Mouse (Mus musculus) heart, embryonic 11.5 days (tissue): ENCODE data around the gene Rreb1. TPM values are rescaled to one million over a fixed set of nuclear protein-coding genes. Genes with fewer than 3 reads are reported as not detected.

ENCODE experiments used
- ATAC-seq: fragments of 200-750 bp; cut with Nextera tagmentation; replicated peaks from 2 replicates; pipeline ENCODE4 v1.8.0; 2017; ENCODE audit warnings: moderate library complexity; ENCODE audit not compliant: insufficient number of reproducible peaks, low FRiP score, low TSS enrichment
- H3K27ac ChIP-seq: fragments of 300-500 bp; sonication (generic); 2 replicates; pipeline ENCODE4 v1.5.1; 2014; ENCODE audit warnings: mild to moderate bottlenecking, low read depth, low read length
- H3K27me3 ChIP-seq: fragments of 300-500 bp; sonication (generic); 2 replicates; pipeline ENCODE4 v1.6.1; 2014; ENCODE audit warnings: mild to moderate bottlenecking, low read length, mixed read lengths; ENCODE audit not compliant: control insufficient read depth, insufficient read depth
- H3K36me3 ChIP-seq: fragments of 300-500 bp; sonication (generic); 2 replicates; pipeline ENCODE4 v1.6.1; 2014; ENCODE audit warnings: mild to moderate bottlenecking, low read length, moderate library complexity, mixed read lengths; ENCODE audit not compliant: control insufficient read depth, insufficient read depth
- H3K4me1 ChIP-seq: fragments of 300-500 bp; sonication (generic); 2 replicates; pipeline ENCODE4 v1.6.1; 2014; ENCODE audit warnings: low read length; ENCODE audit not compliant: control insufficient read depth, insufficient read depth
- H3K4me2 ChIP-seq: fragments of 300-500 bp; sonication (generic); 2 replicates; pipeline ENCODE4 v1.6.1; 2014; ENCODE audit warnings: mild to moderate bottlenecking, moderate library complexity
- H3K4me3 ChIP-seq: fragments of 300-500 bp; sonication (generic); 2 replicates; pipeline ENCODE4 v1.5.1; 2014; ENCODE audit warnings: low read depth, low read length
- H3K9ac ChIP-seq: fragments of 300-500 bp; sonication (generic); 2 replicates; pipeline ENCODE4 v1.6.1; 2014; ENCODE audit warnings: mild to moderate bottlenecking, low read depth, low read length, moderate library complexity
- H3K9me3 ChIP-seq: fragments of 300-500 bp; sonication (generic); replicated peaks from 2 replicates; pipeline ENCODE4 v1.6.1; 2016; ENCODE audit warnings: low read length; ENCODE audit not compliant: control insufficient read depth
- WGBS: fragments of 180-500 bp; shearing (Covaris S2); extraction: QIAGEN DNeasy Blood & Tissue Kit; methylation state at CpG from one replicate; pipeline ENCODE4 v1.1.7; 2014; ENCODE audit not compliant: insufficient replicate concordance; 5-methylcytosine and 5-hydroxymethylcytosine counted together
- polyA plus RNA-seq: library from polyadenylated mRNA; unstranded; fragments of >200 nt; fragmentation: Nextera tagmentation; extraction: Ambion mirVana; gene quantifications from 2 replicates; pipeline ENCODE4 v1.2.1, GENCODE M21; 2014

Rreb1 gene
- polyA plus RNA-seq, 1 experiment from 2014 or later, result 16.6 TPM

DNA sequence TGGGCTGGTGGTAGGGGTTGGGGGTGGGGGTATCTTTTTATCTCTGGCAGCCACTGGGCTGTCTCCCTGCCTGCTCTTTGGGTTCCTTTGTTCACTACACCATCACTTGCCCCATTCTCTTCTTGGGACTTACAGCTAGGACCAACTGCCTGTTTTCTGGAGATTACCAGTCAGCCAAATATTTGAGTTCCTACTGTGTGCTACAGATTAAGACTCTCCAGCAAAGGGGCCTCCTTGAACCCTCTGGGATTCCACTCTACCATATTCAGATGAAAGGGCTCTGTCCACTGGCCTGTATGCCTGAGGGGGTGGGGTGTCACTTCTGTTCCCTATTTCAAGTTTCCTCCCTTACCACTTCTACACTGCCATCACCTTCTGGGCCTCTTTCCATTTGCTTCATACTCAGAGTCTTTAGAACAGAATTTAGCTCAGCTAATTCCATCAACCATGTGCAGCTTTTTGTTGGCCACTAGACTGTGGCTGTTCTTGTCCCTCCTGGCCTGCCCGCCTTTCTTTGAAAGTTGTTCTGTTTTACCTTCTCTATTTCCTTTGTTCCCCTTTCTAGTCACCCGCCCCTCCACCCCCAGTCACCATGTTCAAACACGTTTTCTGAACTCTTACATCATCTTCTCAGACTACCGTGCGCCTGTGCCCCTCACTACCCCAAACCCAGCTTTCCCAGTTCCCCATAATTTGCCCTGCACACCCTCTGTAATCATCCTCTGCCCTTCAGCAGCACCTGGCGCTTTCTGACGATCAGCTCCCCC, 95.1 kb downstream of the Rreb1 start:
- Histone ChIP-seq H3K4me2 (no peak overlapping the region), H3K9me3 (no peaks in the 10 kb centered on the region), H3K27me3 (no peaks in the 10 kb centered on the region), H3K4me3 (no peak overlapping the region), H3K27ac (no peak overlapping the region; the same call in 1 of the 2 replicates), H3K36me3 (no peaks in the 10 kb centered on the region), H3K4me1 (peaks cover 25% of the 10 kb centered on the region), H3K9ac (peak overlapping the region; percentile 39; the same call in 1 of the 2 replicates)
- no peak for ATAC-seq
- 78% methylated on average over 7 of the region's 7 CpGs for WGBS

DNA sequence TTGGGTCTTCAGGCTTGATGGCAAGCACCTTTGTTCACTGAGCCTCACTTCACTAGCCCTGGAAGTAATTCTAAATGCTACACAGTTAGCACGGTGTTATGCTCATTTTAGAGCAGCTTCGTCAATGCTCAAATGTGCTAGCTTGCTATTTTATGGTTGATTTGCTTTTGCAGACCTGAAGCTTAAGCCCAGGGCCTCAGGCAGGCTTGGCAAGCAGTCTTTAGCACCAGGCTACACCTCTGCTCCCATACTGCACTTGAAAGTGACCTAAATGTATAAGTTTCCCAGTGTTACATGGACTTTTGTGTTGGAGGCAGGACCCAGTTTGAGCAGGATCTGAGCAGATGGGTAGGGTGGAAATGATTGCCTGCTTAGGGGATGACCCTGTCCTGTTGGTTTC, 97.7 kb downstream of the Rreb1 start:
- ATAC-seq, result no peak
- Histone ChIP-seq H3K4me2 (no peak overlapping the region), H3K9me3 (no peaks in the 10 kb centered on the region), H3K4me1 (peaks cover 47% of the 10 kb centered on the region), H3K9ac (no peak overlapping the region), H3K27me3 (no peaks in the 10 kb centered on the region), H3K4me3 (no peak overlapping the region), H3K27ac (no peak overlapping the region), H3K36me3 (no peaks in the 10 kb centered on the region)
- 89% methylated on average over 2 of the region's 2 CpGs for WGBS

DNA sequence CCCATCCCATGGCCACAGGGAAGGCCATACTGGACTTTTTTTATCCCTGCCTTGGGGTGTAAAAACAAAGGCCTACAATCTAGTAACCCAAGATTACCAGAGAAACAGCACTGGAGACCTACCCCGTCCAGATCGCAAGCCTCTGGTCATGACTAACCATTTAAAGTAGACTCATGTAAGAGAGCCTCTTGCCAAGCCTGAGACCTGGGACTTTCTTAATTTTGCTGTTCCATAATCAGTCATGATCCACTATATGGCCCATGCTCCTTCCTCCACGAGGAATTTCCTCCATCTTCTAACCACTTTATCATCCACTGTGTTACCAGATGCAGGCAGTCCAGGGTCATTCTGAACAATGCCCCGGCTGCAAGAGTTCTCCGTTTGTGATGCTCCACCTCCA, 98.2 kb downstream of the Rreb1 start:
- no peak for ATAC-seq
- Histone ChIP-seq H3K4me2 (no peak overlapping the region), H3K9me3 (no peaks in the 10 kb centered on the region), H3K4me3 (no peak overlapping the region), H3K27me3 (no peaks in the 10 kb centered on the region), H3K4me1 (peaks cover 49% of the 10 kb centered on the region), H3K36me3 (no peaks in the 10 kb centered on the region), H3K9ac (no peak overlapping the region), H3K27ac (no peak overlapping the region)
- WGBS, result 51% methylated on average over 5 of the region's 5 CpGs

DNA sequence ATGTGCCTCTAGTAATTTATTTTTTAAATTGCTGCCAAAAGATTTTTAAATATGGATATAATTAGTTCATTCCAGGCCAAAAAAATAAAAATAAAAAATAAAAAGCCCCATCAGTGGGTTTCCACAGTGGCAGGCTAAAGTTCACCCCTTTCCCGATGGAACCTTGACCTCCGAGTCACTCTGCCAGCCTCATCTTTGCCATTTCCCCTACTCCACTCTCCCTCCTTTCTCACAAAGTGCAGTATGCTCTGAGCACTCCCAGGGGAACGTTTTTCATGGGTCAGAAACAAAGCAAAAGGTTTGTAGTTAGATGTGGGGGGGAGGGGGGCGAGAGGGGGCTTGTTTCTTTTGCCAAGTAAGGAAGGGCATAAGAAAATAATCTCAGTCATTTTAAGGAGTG, 98.6 kb downstream of the Rreb1 start:
- Histone ChIP-seq H3K9ac (no peak overlapping the region), H3K4me3 (no peak overlapping the region), H3K36me3 (no peaks in the 10 kb centered on the region), H3K27ac (no peak overlapping the region), H3K4me1 (peaks cover 54% of the 10 kb centered on the region), H3K27me3 (no peaks in the 10 kb centered on the region), H3K9me3 (no peaks in the 10 kb centered on the region), H3K4me2 (no peak overlapping the region)
- 56% methylated on average over 4 of the region's 4 CpGs for WGBS
- ATAC-seq, result no peak

DNA sequence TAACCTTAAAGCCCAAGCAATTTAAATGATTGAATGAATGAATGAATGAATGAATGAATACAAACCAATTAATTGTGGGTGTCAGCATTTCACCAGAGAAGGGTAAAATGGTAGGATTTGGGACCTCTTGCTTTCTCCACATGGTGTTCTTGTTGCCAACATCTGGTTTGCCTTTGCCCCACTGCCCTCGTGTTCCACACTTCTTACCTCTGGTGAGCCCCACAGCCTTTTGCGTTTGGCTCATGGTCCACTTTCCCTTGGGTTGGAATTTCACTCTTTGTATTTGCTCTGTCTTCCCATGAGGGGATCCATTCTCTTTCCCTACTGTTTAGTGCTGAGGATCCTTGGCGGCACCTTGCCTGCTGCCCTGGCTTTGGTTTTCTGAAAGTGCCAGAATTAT, 99.0 kb downstream of the Rreb1 start:
- no peak overlapping the region for H3K4me3 ChIP-seq
- H3K4me1 ChIP-seq, result peaks cover 56% of the 10 kb centered on the region
- H3K27me3 ChIP-seq, result no peaks in the 10 kb centered on the region
- H3K9me3 ChIP-seq, result no peaks in the 10 kb centered on the region
- H3K9ac ChIP-seq, result no peak overlapping the region
- no peak for ATAC-seq
- no peak overlapping the region for H3K4me2 ChIP-seq
- WGBS, result 83% methylated on average over 3 of the region's 3 CpGs
- no peaks in the 10 kb centered on the region for H3K36me3 ChIP-seq
- H3K27ac ChIP-seq, result no peak overlapping the region

DNA sequence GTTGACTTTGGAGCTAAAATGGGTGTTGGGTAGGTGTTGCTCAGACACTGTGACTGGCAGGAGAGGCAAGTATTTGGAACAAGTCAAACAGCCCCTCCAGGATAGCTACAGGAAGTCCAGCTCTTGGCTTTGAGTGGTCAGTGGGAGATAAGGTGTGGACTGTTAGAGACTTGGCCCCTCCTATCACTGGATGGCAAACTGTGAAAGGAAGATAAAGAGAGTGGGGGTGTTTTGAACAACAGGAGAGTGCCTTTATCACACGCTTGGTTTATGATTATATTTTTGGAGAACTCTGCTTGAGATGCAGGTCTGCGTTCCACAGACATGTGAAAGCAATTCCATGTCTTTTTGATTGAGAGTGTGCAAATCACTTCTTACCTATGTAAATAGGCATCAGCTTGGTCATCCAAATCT, 100.7 kb downstream of the Rreb1 start:
- Histone ChIP-seq H3K9ac (0 out of 2 replicates have a peak overlapping the region, but pooled peaks have one; percentile 17), H3K9me3 (no peaks in the 10 kb centered on the region), H3K4me1 (peaks cover 56% of the 10 kb centered on the region), H3K4me2 (peak overlapping the region; percentile 44), H3K27ac (peak overlapping the region; percentile 87), H3K36me3 (no peaks in the 10 kb centered on the region), H3K27me3 (no peaks in the 10 kb centered on the region), H3K4me3 (no peak overlapping the region)
- WGBS, result 12% methylated on average over 2 of the region's 2 CpGs
- ATAC-seq, result peak; percentile 89

DNA sequence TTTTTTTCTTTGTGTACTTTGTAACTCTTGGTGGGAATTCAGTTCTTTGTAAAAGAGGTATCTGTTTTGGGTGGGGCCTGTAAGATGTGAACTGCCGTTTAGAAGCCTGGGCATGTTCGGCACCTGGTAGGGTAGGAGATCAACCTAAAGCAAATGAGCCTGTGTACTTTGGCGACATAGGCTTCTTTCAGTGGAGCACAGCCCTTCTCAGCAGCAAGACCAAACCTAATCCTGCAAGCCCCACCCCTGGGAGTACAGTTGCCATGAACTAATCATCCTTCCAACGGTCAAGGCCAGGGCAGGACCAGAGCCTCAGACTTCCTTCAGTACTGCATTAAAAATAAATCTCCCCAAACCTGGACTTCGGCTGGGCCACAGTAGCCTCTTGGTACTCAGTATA, 101.4 kb downstream of the Rreb1 start:
- no peak overlapping the region for H3K4me3 ChIP-seq
- H3K9ac ChIP-seq, result 0 out of 2 replicates have a peak overlapping the region, but pooled peaks have one; percentile 25
- peak overlapping the region; percentile 87 for H3K27ac ChIP-seq
- ATAC-seq, result 0 out of 2 replicates have a peak, but pooled peaks have one; percentile 28
- WGBS, result 39% methylated on average over 5 of the region's 5 CpGs
- H3K27me3 ChIP-seq, result no peaks in the 10 kb centered on the region
- H3K9me3 ChIP-seq, result no peaks in the 10 kb centered on the region
- H3K36me3 ChIP-seq, result no peaks in the 10 kb centered on the region
- peaks cover 56% of the 10 kb centered on the region for H3K4me1 ChIP-seq
- peak overlapping the region; percentile 44 for H3K4me2 ChIP-seq

DNA sequence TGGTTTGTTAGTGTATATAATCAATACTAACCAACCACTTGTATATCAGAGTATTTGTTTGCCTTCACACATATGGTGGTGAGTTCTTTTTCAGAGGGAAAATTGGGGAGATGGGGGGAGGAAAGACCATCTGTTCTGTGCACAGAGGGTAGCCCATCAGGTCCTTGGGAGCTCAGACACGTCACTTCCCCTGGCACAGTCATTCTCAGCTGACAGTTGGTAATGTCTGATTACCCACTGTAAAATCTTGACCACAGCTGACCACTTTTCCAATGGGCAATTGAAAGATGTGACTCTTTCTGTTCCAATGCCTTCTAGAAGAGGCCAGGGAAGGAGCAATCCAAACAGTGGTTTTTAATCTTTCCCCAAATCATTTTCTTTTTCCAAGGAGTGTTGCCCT, 101.8 kb downstream of the Rreb1 start:
- 53% methylated on average over 1 of the region's 1 CpGs for WGBS
- no peak overlapping the region for H3K4me2 ChIP-seq
- peak overlapping the region; percentile 87 for H3K27ac ChIP-seq
- peak overlapping the region; percentile 36; the same call in 1 of the 2 replicates for H3K9ac ChIP-seq
- H3K36me3 ChIP-seq, result no peaks in the 10 kb centered on the region
- H3K4me1 ChIP-seq, result peaks cover 56% of the 10 kb centered on the region
- no peak for ATAC-seq
- no peak overlapping the region for H3K4me3 ChIP-seq
- no peaks in the 10 kb centered on the region for H3K27me3 ChIP-seq
- H3K9me3 ChIP-seq, result no peaks in the 10 kb centered on the region
